Mouse (Mus musculus) megakaryocyte-erythroid progenitor cell, adult 5 weeks (primary cell): ENCODE results near the gene Rnasek. TPM values are rescaled to one million over a fixed set of nuclear protein-coding genes. Genes with fewer than 3 reads are reported as not detected.

Experiments used
- polyA plus RNA-seq: library from polyadenylated mRNA; stranded (reverse); fragments of >175 nt; gene quantifications from 2 replicates; pipeline ENCODE4 v1.2.3, GENCODE M21; 2012

Rnasek gene
- 132 and 186 TPM in 2 replicates for polyA plus RNA-seq

DNA sequence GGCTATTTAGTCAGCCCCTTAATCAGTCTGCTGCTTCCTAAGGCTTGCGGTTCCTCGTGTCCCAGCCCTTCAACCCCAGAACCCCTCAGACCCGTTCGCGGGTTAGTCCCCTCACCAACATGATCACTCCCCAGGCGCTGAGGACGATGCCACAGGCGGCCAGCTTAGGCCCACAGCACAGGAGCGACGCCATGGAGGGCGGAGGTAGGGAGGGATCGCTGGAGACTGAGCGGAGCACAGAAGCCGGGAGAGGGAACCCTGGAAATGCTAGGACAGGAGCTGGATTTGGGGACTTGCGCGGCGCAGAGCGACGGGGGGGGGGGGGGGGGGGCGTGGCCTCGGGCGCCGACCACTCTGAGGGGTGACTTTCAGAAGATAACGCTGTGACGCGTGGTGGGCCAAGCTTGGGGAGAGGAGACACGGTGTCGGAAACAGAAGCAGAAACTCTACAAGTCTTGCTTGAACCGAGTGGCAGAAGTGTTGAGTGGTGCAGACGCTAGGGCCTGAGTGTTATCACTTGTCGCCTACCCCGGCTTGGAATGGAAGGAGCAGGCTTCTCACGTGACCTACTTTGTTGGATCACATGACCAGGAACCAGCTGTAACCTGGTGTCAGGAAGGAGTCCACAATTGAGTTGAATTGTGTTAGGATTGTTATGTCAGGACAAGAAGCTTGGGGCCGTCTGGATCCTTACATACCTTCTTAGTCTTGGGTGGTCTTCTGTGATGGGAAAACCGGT lies at the start of gene Rnasek, which contains the start of gene Gm21988:
Rnasek (minus strand) TSS at position 302 of the 739 bp plus-strand sequence.
Gm21988 (minus strand) TSS at position 290 of the 739 bp plus-strand sequence.

DNA sequence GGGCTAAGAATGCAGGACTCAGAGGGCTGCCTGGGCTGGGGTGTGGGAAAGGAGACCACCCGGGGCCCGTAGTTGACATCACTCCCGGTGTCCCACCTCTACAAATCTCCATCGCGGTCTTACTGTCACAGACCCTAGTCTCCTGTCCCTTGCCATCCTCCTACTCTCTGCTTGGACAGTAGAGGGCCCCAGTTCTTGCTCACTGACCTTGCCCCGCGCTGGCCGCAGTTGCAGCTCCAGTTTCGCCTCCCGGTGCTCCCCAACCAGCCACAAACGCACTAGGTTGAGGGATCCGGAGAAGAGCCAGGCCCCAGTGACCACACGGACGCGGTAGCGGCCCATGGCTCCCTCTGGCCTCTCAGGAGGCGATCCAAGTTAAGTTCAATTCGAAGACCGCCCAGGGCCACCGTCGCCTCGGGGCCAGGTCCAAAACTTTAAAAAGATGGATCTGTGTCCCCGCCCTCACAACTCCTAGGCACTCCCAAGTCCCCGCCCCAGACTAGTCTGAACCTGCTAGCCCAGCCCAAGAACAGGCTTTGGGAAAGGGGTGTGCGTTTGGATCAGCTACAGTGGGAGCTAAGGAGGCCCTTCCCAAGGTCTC lies 15.4 kb upstream of the Rnasek start, which contains the start of gene Alox12:
Alox12 (minus strand) TSS at position 423 of the 601 bp plus-strand sequence.

DNA sequence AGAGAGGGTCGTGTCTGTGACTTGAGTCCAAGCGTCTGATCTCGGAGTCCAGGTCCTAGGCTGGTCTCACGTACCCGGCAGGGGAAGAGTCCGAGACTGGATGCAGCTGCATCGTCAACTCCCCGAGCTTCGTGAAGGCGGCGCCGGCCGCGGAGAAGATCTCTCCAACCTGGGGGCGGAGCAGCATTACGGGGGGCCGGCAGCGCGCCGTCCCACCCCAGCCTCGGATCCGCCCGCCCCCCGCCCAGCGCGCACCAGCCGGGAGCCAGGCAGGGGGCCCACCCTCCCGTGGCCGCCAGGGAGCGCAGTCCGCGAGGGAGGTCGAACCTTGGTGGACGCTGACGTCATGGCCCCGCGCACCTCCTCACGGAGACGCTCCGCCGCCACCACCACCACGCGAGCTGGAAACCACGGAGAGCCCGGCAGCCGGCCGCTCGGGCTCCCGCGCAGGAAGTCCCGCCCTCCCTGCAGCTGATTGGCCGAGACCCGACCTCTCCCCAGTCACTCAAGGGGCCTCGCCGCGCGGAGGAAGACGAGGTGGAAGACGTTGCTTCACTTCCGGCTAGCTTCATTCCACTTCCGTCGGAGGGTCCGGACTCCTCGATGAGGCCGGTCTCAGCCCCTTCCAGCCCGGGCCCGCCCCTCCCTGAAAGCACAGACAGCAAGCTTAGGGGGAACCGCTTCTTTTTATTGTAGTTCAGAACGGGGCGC lies 2.0 kb downstream of the Rnasek start, which contains the start of gene 0610010K14Rik:
0610010K14Rik (minus strand) TSS at position 458 of the 711 bp plus-strand sequence.

DNA sequence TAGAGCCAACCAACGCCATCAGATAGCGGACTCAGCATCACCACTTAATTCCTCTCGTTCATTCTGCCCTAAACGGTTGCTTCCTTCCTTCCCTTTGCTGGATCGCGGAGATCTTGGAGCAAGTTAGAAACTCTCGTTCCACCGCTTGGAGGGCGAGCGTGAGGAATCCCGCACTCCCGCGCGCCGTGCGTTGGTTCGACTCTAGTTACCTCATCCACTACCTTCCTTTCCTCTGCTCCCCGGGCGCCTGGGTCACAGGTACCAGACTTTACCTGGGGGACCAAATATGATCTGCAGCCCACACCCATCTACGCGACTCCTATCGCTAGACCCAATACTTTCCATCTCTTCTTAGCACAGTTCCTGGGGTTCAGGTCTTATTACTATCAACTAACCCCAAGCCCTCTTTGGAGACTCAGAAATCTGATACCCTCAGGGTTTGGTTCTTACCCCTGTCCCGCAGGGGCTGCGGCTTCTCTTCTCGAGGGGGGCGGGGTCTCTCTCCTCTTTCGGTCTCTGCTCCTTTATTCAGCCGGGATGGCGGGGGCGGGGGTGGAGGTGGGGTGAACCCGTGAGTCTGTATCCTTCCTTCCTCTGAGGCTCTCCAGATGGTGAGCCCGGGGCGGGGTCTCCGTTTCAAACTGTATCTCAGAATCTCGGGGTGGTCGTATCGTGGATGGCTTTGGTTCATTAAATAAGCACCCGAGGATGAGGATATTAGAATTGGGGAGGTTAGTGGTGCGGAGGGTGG lies 10.2 kb downstream of the Rnasek start, which contains the start of gene Bcl6b:
Bcl6b (minus strand) TSS at position 539 of the 751 bp plus-strand sequence.

DNA sequence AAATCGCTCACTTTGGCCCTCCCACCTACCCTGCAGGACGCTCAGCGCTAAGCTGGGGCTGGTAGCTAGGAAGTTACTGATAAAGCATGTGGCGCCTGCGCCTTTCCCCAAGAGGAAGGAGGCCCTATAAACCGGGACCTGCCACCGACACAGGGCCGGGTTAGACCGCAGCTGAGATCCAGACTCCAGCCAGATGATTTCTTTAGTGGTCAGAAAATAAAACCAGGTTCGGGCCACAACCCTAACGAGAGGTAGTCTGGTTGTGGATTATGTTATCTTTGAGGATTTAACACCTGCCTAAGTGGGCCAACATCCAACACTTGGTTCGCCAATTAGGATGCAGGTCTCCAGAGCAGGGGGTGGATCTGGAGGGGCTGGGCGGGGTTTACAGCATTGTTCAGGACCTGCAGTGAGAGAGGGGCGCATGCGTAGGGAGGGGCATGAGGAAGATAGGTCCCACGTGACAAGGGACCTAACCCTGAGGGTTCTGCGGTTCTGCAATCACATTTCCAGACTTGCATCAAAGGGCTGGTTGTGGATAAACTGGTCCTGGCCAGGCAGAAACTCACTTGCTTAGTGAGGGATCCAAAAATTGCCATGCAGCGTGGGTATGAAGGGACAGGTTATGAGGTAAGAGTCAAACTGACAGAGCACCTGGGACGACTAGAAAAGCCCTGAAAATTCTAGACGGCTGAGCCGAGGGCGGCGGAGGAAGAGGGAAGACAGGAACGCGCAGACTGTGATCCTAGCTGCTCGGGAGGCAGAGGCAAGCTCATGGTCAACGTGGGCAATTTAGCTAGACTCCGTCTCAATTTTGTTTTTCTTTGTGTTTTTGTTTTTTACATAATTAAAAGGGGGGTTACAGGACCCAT lies 18.7 kb downstream of the Rnasek start, which contains the start of gene Slc16a13:
Slc16a13 (minus strand) TSS at position 334 of the 872 bp plus-strand sequence.

DNA sequence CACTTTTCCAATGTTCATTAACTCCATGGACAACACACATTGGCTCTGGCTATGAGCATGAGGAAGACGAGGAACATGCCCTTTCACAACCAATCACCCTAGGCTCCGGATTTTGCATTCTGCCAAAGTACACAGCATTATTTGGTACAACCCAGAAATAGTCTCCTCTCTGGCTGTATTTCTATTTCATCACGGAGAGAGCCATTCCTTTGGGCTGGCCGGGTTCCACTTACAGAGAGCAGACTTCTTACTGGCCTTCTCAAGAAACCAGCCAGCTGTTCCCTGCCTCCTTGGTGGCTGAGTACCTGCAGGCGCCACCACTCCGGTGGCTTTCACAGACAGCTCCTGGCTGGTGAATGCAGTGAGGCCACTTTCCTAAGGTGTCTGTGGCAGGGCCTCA lies 27.2 kb downstream of the Rnasek start, which contains the start of gene Slc16a11:
Slc16a11 (plus strand) TSS at position 330 of the 400 bp plus-strand sequence.

Other genes with a start within 250 kb of the Rnasek start
- gene Gabarap, start 248.7 kb downstream of the Rnasek start, polyA plus RNA-seq: 379 and 448 TPM in 2 replicates
- 73.1 and 84.1 TPM in 2 replicates for gene Phf23, start 244.1 kb downstream of the Rnasek start, polyA plus RNA-seq
- gene Dvl2, start 239.2 kb downstream of the Rnasek start, polyA plus RNA-seq: 50.0 and 50.7 TPM in 2 replicates
- 22.8 and 23.6 TPM in 2 replicates for gene Acadvl, start 224.4 kb downstream of the Rnasek start, polyA plus RNA-seq
- 22.0 and 24.1 TPM in 2 replicates for gene Dlg4, start 222.9 kb downstream of the Rnasek start, polyA plus RNA-seq
- not detected in 2 replicates for gene Asgr1, start 185.8 kb downstream of the Rnasek start, polyA plus RNA-seq
- 0.37 and 0.61 TPM in 2 replicates for gene Asgr2, start 147.2 kb downstream of the Rnasek start, polyA plus RNA-seq
- 2.7 and 3.7 TPM in 2 replicates for gene Mgl2, start 109.5 kb downstream of the Rnasek start, polyA plus RNA-seq
- gene Clec10a, start 83.6 kb downstream of the Rnasek start, polyA plus RNA-seq: 0.88 and 1.1 TPM in 2 replicates
- gene Slc16a11, start 27.1 kb downstream of the Rnasek start, polyA plus RNA-seq: 1.4 and 5.3 TPM in 2 replicates
- gene Slc16a13, start 18.8 kb downstream of the Rnasek start, polyA plus RNA-seq: 5.9 and 7.7 TPM in 2 replicates
- gene Bcl6b, start 10.0 kb downstream of the Rnasek start, polyA plus RNA-seq: 0.66 and 0.68 TPM in 2 replicates
- gene 0610010K14Rik, start 1.9 kb downstream of the Rnasek start, polyA plus RNA-seq: 141 and 144 TPM in 2 replicates
- gene Gm21988, start within 50 bp of the Rnasek start, polyA plus RNA-seq: 10.8 and 13.6 TPM in 2 replicates
- gene Alox12, start 15.5 kb upstream of the Rnasek start, polyA plus RNA-seq: 0.05 and 0.17 TPM in 2 replicates
- 0.18 and 0.60 TPM in 2 replicates for gene Alox12e, start 82.8 kb upstream of the Rnasek start, polyA plus RNA-seq
- gene Alox15, start 112.2 kb upstream of the Rnasek start, polyA plus RNA-seq: 0.28 and 0.83 TPM in 2 replicates
- gene Pelp1, start 170.2 kb upstream of the Rnasek start, polyA plus RNA-seq: 62.0 and 64.7 TPM in 2 replicates
- gene Arrb2, start 192.8 kb upstream of the Rnasek start, polyA plus RNA-seq: 349 and 402 TPM in 2 replicates
- 24.9 and 28.5 TPM in 2 replicates for gene Med11, start 212.1 kb upstream of the Rnasek start, polyA plus RNA-seq
- 0.09 and 0.15 TPM in 2 replicates for gene Zmynd15, start 219.6 kb upstream of the Rnasek start, polyA plus RNA-seq
- 1.6 and 1.8 TPM in 2 replicates for gene Cxcl16, start 220.1 kb upstream of the Rnasek start, polyA plus RNA-seq